Mouse (Mus musculus): ENCODE results near the gene Gm17304.

The Gm17304 gene

GRCm38 (mm10) chr5:106623337-106623736, 14.4 kb downstream of the Gm17304 start:
- DNase-seq (ENCODE audit: low spot score in 2 of 2) = no peak

GRCm38 (mm10) chr5:106628369-106629149, 19.7 kb downstream of the Gm17304 start:
- DNase-seq (ENCODE audit: low spot score in 2 of 2) = no peak

- DNase-seq (ENCODE audit: low spot score in 2 of 2) = no peak
Observed at GRCm38 (mm10) chr5:106636423-106636946, 27.6 kb downstream of the Gm17304 start.

- DNase-seq (ENCODE audit: low spot score in 2 of 2) = no peak
Observed at GRCm38 (mm10) chr5:106639627-106640026, 30.7 kb downstream of the Gm17304 start.

GRCm38 (mm10) chr5:106640235-106640809, 31.4 kb downstream of the Gm17304 start:
- DNase-seq (ENCODE audit: low spot score in 2 of 2) = no peak

GRCm38 (mm10) chr5:106641876-106642275, 33.0 kb downstream of the Gm17304 start:
- DNase-seq (ENCODE audit: low spot score in 2 of 2) = no peak

GRCm38 (mm10) chr5:106643434-106643833, 34.5 kb downstream of the Gm17304 start:
- DNase-seq (ENCODE audit: low spot score in 2 of 2) = no peak

GRCm38 (mm10) chr5:106649441-106649840, 40.5 kb downstream of the Gm17304 start:
- no peak for DNase-seq (ENCODE audit: low spot score in 2 of 2)

- no peak for DNase-seq (ENCODE audit: low spot score in 2 of 2)
Observed at GRCm38 (mm10) chr5:106649995-106650394, 41.1 kb downstream of the Gm17304 start.

GRCm38 (mm10) chr5:106652220-106652753, 43.4 kb downstream of the Gm17304 start:
- no peak for DNase-seq (ENCODE audit: low spot score in 2 of 2)

- no peak for DNase-seq (ENCODE audit: low spot score in 2 of 2)
Observed at GRCm38 (mm10) chr5:106652790-106653328, 44.0 kb downstream of the Gm17304 start.
